Mouse (Mus musculus) neural tube, embryonic 13.5 days (tissue): ENCODE measurements around the gene Setd1a. TPM values are rescaled to one million over a fixed set of nuclear protein-coding genes. Genes with fewer than 3 reads are reported as not detected.

Experiments
- ATAC-seq: fragments of 200-750 bp; cut with Nextera tagmentation; 2 replicates; pipeline ENCODE4 v1.8.0; 2017; ENCODE audit warnings: low read depth, mild to moderate bottlenecking, moderate TSS enrichment, moderate library complexity
- H3K27ac ChIP-seq: fragments of 300-500 bp; sonication (generic); replicated peaks from 2 replicates; pipeline ENCODE4 v1.5.1; 2015; ENCODE audit warnings: moderate library complexity, mild to moderate bottlenecking, inconsistent platforms
- H3K27me3 ChIP-seq: fragments of 300-500 bp; sonication (generic); 2 replicates; pipeline ENCODE4 v1.6.1; 2015; ENCODE audit warnings: mild to moderate bottlenecking, inconsistent platforms
- H3K36me3 ChIP-seq: fragments of 300-500 bp; sonication (generic); 2 replicates; pipeline ENCODE4 v1.6.1; 2015; ENCODE audit warnings: mild to moderate bottlenecking, inconsistent platforms
- H3K4me1 ChIP-seq: fragments of 300-500 bp; sonication (generic); replicated peaks from 2 replicates; pipeline ENCODE4 v1.6.1; 2015; ENCODE audit warnings: inconsistent platforms
- H3K4me2 ChIP-seq: fragments of 300-500 bp; sonication (generic); 2 replicates; pipeline ENCODE4 v1.6.1; 2015; ENCODE audit warnings: inconsistent platforms, mild to moderate bottlenecking, moderate library complexity
- H3K4me3 ChIP-seq: fragments of 300-500 bp; sonication (generic); 2 replicates; pipeline ENCODE4 v1.5.1; 2015; ENCODE audit warnings: mild to moderate bottlenecking, inconsistent platforms
- H3K9ac ChIP-seq: fragments of 300-500 bp; sonication (generic); 2 replicates; pipeline ENCODE4 v1.6.1; 2015; ENCODE audit warnings: moderate library complexity, mild to moderate bottlenecking, inconsistent platforms
- H3K9me3 ChIP-seq: fragments of 300-500 bp; sonication (generic); 2 replicates; pipeline ENCODE4 v1.6.1; 2016; ENCODE audit warnings: inconsistent platforms
- WGBS: fragments of 180-500 bp; shearing (Covaris S2); methylation state at CpG from one replicate; pipeline ENCODE4 v1.1.7; 2015; 5-methylcytosine and 5-hydroxymethylcytosine counted together
- polyA plus RNA-seq: library from polyadenylated mRNA; unstranded; fragments of >200 nt; fragmentation: Nextera tagmentation; extraction: Ambion mirVana; gene quantifications from 2 replicates; pipeline ENCODE4 v1.2.1, GENCODE M21; 2015

Setd1a gene
- polyA plus RNA-seq, 1 experiment from 2014 or later: 19.0 TPM

GRCm38 (mm10) chr7:127750131-127751127 is 26.0 kb upstream of the Setd1a start:
- H3K4me1 ChIP-seq: peaks cover 41% of the 10 kb centered on the region
- no peak overlapping the region for H3K4me2 ChIP-seq
- whole genome bisulfite sequencing: 89% methylated on average over 19 of the region's 19 CpGs
- H3K9me3 ChIP-seq: no peaks in the 10 kb centered on the region
- H3K27ac ChIP-seq: no peak overlapping the region
- peaks cover 75% of the 10 kb centered on the region for H3K36me3 ChIP-seq
- H3K4me3 ChIP-seq: no peak overlapping the region
- no peak for ATAC-seq
- H3K9ac ChIP-seq: no peak overlapping the region
- no peaks in the 10 kb centered on the region for H3K27me3 ChIP-seq

- no peak overlapping the region for H3K4me2 ChIP-seq
- no peak overlapping the region for H3K9ac ChIP-seq
- no peak overlapping the region for H3K27ac ChIP-seq
- no peaks in the 10 kb centered on the region for H3K27me3 ChIP-seq
- WGBS: 93% methylated on average over 5 of the region's 5 CpGs
- H3K9me3 ChIP-seq: no peaks in the 10 kb centered on the region
- H3K4me3 ChIP-seq: no peak overlapping the region
- H3K36me3 ChIP-seq: peaks cover 87% of the 10 kb centered on the region
- peaks cover 51% of the 10 kb centered on the region for H3K4me1 ChIP-seq
- no peak for ATAC-seq
Observed at GRCm38 (mm10) chr7:127751619-127752018, 24.9 kb upstream of the Setd1a start.

GRCm38 (mm10) chr7:127752069-127752468 is 24.4 kb upstream of the Setd1a start:
- H3K36me3 ChIP-seq: peaks cover 91% of the 10 kb centered on the region
- ATAC-seq: no peak
- H3K9me3 ChIP-seq: no peaks in the 10 kb centered on the region
- peak overlapping the region; percentile 34; the same call in 1 of the 2 replicates for H3K9ac ChIP-seq
- no peaks in the 10 kb centered on the region for H3K27me3 ChIP-seq
- H3K4me2 ChIP-seq: no peak overlapping the region
- H3K4me1 ChIP-seq: peaks cover 56% of the 10 kb centered on the region
- H3K4me3 ChIP-seq: no peak overlapping the region
- no peak overlapping the region for H3K27ac ChIP-seq
- 94% methylated on average over 27 of the region's 27 CpGs for WGBS

GRCm38 (mm10) chr7:127753158-127753557 is 23.3 kb upstream of the Setd1a start:
- peaks cover 55% of the 10 kb centered on the region for H3K4me1 ChIP-seq
- H3K9ac ChIP-seq: no peak overlapping the region
- no peak overlapping the region for H3K27ac ChIP-seq
- no peak overlapping the region for H3K4me2 ChIP-seq
- 76% methylated on average over 5 of the region's 5 CpGs for WGBS
- no peaks in the 10 kb centered on the region for H3K9me3 ChIP-seq
- H3K36me3 ChIP-seq: peaks cover 100% of the 10 kb centered on the region
- ATAC-seq: no peak
- H3K4me3 ChIP-seq: no peak overlapping the region
- H3K27me3 ChIP-seq: no peaks in the 10 kb centered on the region

- Histone ChIP-seq H3K27me3 (no peaks in the 10 kb centered on the region), H3K9ac (peak overlapping the region; percentile 13; the same call in 1 of the 2 replicates)
Observed at GRCm38 (mm10) chr7:127753741-127754140, 22.7 kb upstream of the Setd1a start.

GRCm38 (mm10) chr7:127759716-127760115 is 16.8 kb upstream of the Setd1a start:
- peaks cover 32% of the 10 kb centered on the region for H3K4me1 ChIP-seq
- H3K4me2 ChIP-seq: no peak overlapping the region
- no peak for ATAC-seq
- no peak overlapping the region for H3K4me3 ChIP-seq
- H3K9ac ChIP-seq: peak overlapping the region; percentile 31; the same call in 1 of the 2 replicates
- no peaks in the 10 kb centered on the region for H3K9me3 ChIP-seq
- H3K27ac ChIP-seq: no peak overlapping the region
- H3K27me3 ChIP-seq: no peaks in the 10 kb centered on the region
- H3K36me3 ChIP-seq: peaks cover 94% of the 10 kb centered on the region
- WGBS: 81% methylated on average over 6 of the region's 6 CpGs

More at GRCm38 (mm10) chr7:127753741-127754140, 22.7 kb upstream of the Setd1a start:
- 93% methylated on average over 7 of the region's 7 CpGs for WGBS
- peaks cover 100% of the 10 kb centered on the region for H3K36me3 ChIP-seq
- no peaks in the 10 kb centered on the region for H3K9me3 ChIP-seq
- H3K27ac ChIP-seq: no peak overlapping the region
- H3K4me3 ChIP-seq: no peak overlapping the region
- peaks cover 51% of the 10 kb centered on the region for H3K4me1 ChIP-seq
- no peak overlapping the region for H3K4me2 ChIP-seq
- no peak for ATAC-seq

- H3K4me2 ChIP-seq: no peak overlapping the region
- H3K27me3 ChIP-seq: no peaks in the 10 kb centered on the region
- WGBS: 92% methylated on average over 3 of the region's 3 CpGs
- ATAC-seq: no peak
- peaks cover 24% of the 10 kb centered on the region for H3K4me1 ChIP-seq
- no peak overlapping the region for H3K4me3 ChIP-seq
- no peaks in the 10 kb centered on the region for H3K9me3 ChIP-seq
- peaks cover 94% of the 10 kb centered on the region for H3K36me3 ChIP-seq
- H3K9ac ChIP-seq: no peak overlapping the region
- no peak overlapping the region for H3K27ac ChIP-seq
Observed at GRCm38 (mm10) chr7:127760478-127760877, 16.0 kb upstream of the Setd1a start.

GRCm38 (mm10) chr7:127761026-127761425 is 15.4 kb upstream of the Setd1a start:
- no peak for ATAC-seq
- peaks cover 94% of the 10 kb centered on the region for H3K36me3 ChIP-seq
- 40% methylated on average over 7 of the region's 7 CpGs for WGBS

GRCm38 (mm10) chr7:127763642-127764041 is 12.8 kb upstream of the Setd1a start:
- H3K27ac ChIP-seq: no peak overlapping the region
- no peak overlapping the region for H3K4me3 ChIP-seq
- no peak overlapping the region for H3K9ac ChIP-seq
- WGBS: 89% methylated on average over 4 of the region's 4 CpGs
- peaks cover 6% of the 10 kb centered on the region for H3K4me1 ChIP-seq
- H3K9me3 ChIP-seq: no peaks in the 10 kb centered on the region
- peaks cover 94% of the 10 kb centered on the region for H3K36me3 ChIP-seq
- H3K27me3 ChIP-seq: no peaks in the 10 kb centered on the region
- no peak overlapping the region for H3K4me2 ChIP-seq
- ATAC-seq: no peak

More at GRCm38 (mm10) chr7:127761026-127761425, 15.4 kb upstream of the Setd1a start:
- H3K27me3 ChIP-seq: no peaks in the 10 kb centered on the region
- no peak overlapping the region for H3K27ac ChIP-seq
- no peaks in the 10 kb centered on the region for H3K9me3 ChIP-seq
- H3K4me3 ChIP-seq: no peak overlapping the region
- H3K4me2 ChIP-seq: no peak overlapping the region
- no peak overlapping the region for H3K9ac ChIP-seq
- peaks cover 20% of the 10 kb centered on the region for H3K4me1 ChIP-seq

GRCm38 (mm10) chr7:127765756-127766155 is 10.7 kb upstream of the Setd1a start:
- Histone ChIP-seq H3K9me3 (no peaks in the 10 kb centered on the region), H3K4me3 (no peak overlapping the region), H3K27ac (no peak overlapping the region), H3K36me3 (peaks cover 77% of the 10 kb centered on the region), H3K27me3 (no peaks in the 10 kb centered on the region), H3K9ac (no peak overlapping the region), H3K4me1 (peaks cover 27% of the 10 kb centered on the region), H3K4me2 (no peak overlapping the region)
- no peak for ATAC-seq
- 87% methylated on average over 2 of the region's 2 CpGs for WGBS

GRCm38 (mm10) chr7:127766851-127767609 is 9.4 kb upstream of the Setd1a start:
- no peak overlapping the region for H3K27ac ChIP-seq
- H3K4me1 ChIP-seq: peaks cover 31% of the 10 kb centered on the region
- ATAC-seq: no peak
- no peak overlapping the region for H3K4me2 ChIP-seq
- no peak overlapping the region for H3K9ac ChIP-seq
- H3K27me3 ChIP-seq: no peaks in the 10 kb centered on the region
- H3K4me3 ChIP-seq: no peak overlapping the region
- 80% methylated on average over 17 of the region's 17 CpGs for WGBS
- H3K9me3 ChIP-seq: no peaks in the 10 kb centered on the region
- peaks cover 65% of the 10 kb centered on the region for H3K36me3 ChIP-seq
